Mouse (Mus musculus): ENCODE measurements at regions not wholly inside any gene's neighbourhood (a gene's known extent, or its start where the extent isn't known, plus 50 kb on each side); places are given as distances from the start of the nearest gene placed in this dataset.

DNA sequence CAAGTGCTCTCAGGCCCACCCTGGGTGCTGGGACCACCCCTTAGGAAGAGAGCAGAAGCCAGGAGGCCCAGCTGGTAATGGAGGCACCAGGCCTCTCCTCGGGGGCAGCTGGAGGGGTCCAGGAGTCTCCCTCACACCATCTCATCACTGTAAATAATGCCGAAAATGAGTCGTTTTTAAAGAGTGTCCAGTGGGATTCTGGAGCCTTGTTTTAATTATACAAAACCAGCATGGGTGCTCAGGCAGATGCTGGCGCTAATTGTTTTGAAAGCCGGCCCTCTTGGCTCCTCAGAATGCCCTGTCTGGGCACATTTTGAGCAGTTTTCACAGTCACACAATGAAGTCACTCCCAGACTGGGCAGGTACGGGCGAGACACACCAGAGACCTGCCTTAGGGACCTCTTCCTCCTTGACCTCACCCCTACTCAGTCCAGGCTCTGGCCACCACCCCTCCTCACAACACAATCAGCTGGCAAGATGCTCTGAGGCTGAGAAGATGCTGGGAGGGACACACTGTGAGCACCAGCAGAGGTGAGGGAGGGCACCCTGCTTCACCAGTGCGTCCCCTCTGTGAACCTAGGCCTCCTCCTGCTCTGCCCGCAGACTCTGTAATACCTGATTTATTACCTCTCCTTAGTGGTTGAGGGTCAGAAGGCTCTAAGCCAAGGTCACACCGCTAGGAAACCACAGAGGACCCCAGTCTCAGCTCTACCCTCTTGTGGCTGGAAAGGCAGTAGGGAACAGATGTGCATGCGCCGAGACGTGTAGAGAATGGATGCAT, 217.7 kb upstream of the Mvb12b start:
- H3K9ac ChIP-seq (ENCODE audit: low read depth, low read length, severe bottlenecking) = no peak overlapping the region
- no peaks in the 10 kb centered on the region for H3K9me3 ChIP-seq (ENCODE audit: control insufficient read depth, low read length)
- H3K4me3 ChIP-seq (replicated peaks; ENCODE audit: low read length) = no peak overlapping the region
- H3K4me2 ChIP-seq (replicated peaks; ENCODE audit: low read depth, low read length, severe bottlenecking) = no peak overlapping the region
- peaks cover 25% of the 10 kb centered on the region for H3K4me1 ChIP-seq (ENCODE audit: control insufficient read depth, insufficient read depth, low read length)
- peaks cover 13% of the 10 kb centered on the region; the same call in 1 of the 2 replicates for H3K27me3 ChIP-seq (ENCODE audit: control insufficient read depth, insufficient read depth, low read length)
- no peak for DNase-seq (ENCODE audit: low spot score)
- no peaks in the 10 kb centered on the region for H3K36me3 ChIP-seq (ENCODE audit: control insufficient read depth, insufficient read depth, low read length)
- 30% methylated on average over 13 of the region's 13 CpGs for WGBS
- no peak for TF ChIP-seq POLR2A (IDR thresholded peaks at IDR 0.05; ENCODE audit: borderline replicate concordance, extremely low read depth, insufficient read depth, insufficient read length)
- H3K27ac ChIP-seq (replicated peaks; ENCODE audit: low read depth, low read length) = no peak overlapping the region
- no peak for ATAC-seq (ENCODE audit: low FRiP score, low read depth)

- Histone ChIP-seq H3K36me3 (ENCODE audit: control insufficient read depth, insufficient read depth, low read length) (no peaks in the 10 kb centered on the region), H3K4me1 (ENCODE audit: control insufficient read depth, insufficient read depth, low read length) (0 out of 2 replicates have a peak, but pooled peaks cover 3% of the 10 kb centered on the region), H3K9me3 (ENCODE audit: control insufficient read depth, low read length) (no peaks in the 10 kb centered on the region), H3K9ac (ENCODE audit: low read depth, low read length, severe bottlenecking) (no peak overlapping the region), H3K27ac (replicated peaks; ENCODE audit: low read depth, low read length) (no peak overlapping the region), H3K4me2 (replicated peaks; ENCODE audit: low read depth, low read length, severe bottlenecking) (no peak overlapping the region), H3K27me3 (ENCODE audit: control insufficient read depth, insufficient read depth, low read length) (no peaks in the 10 kb centered on the region), H3K4me3 (replicated peaks; ENCODE audit: low read length) (no peak overlapping the region)
- TF ChIP-seq POLR2A (IDR thresholded peaks at IDR 0.05; ENCODE audit: borderline replicate concordance, extremely low read depth, insufficient read depth, insufficient read length) = no peak
- 56% methylated on average over 14 of the region's 14 CpGs for WGBS
- no peak for ATAC-seq (ENCODE audit: low FRiP score, low read depth)
- DNase-seq (ENCODE audit: low spot score) = no peak
These were observed 210.3 kb upstream of the Mvb12b start for GRCm38 (mm10) chr2:34098004-34098547.

- no peak for DNase-seq (ENCODE audit: low spot score)
- Histone ChIP-seq H3K4me2 (replicated peaks; ENCODE audit: low read depth, low read length, severe bottlenecking) (no peak overlapping the region), H3K36me3 (ENCODE audit: control insufficient read depth, insufficient read depth, low read length) (no peaks in the 10 kb centered on the region), H3K4me1 (ENCODE audit: control insufficient read depth, insufficient read depth, low read length) (0 out of 2 replicates have a peak, but pooled peaks cover 3% of the 10 kb centered on the region), H3K27me3 (ENCODE audit: control insufficient read depth, insufficient read depth, low read length) (no peaks in the 10 kb centered on the region), H3K4me3 (replicated peaks; ENCODE audit: low read length) (no peak overlapping the region), H3K9ac (ENCODE audit: low read depth, low read length, severe bottlenecking) (no peak overlapping the region), H3K9me3 (ENCODE audit: control insufficient read depth, low read length) (no peaks in the 10 kb centered on the region), H3K27ac (replicated peaks; ENCODE audit: low read depth, low read length) (no peak overlapping the region)
- ATAC-seq (ENCODE audit: low FRiP score, low read depth) = no peak
- no peak for TF ChIP-seq POLR2A (IDR thresholded peaks at IDR 0.05; ENCODE audit: borderline replicate concordance, extremely low read depth, insufficient read depth, insufficient read length)
These were observed 208.8 kb upstream of the Mvb12b start for GRCm38 (mm10) chr2:34096561-34096960.

DNA sequence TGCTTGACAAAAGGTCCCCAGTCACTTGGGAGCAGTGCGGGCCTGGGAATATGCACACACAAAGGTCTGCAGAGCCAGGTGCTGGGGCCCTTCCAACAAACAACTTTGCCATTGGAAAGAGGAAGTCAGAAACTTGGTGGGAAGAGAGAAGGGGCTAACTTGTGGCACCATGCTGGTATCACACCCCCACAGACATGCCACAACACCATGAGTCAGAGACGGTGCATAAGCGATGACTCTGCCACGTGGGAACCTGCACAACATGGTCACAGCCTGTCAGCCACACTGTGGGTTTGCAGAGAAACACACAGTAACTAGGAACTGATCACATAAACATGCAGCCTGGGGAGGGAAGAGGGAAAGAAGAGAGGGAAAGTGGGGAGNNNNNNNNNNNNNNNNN, 201.1 kb upstream of the Mvb12b start:
- Histone ChIP-seq H3K36me3 (ENCODE audit: control insufficient read depth, insufficient read depth, low read length) (no peaks in the 10 kb centered on the region), H3K27ac (replicated peaks; ENCODE audit: low read depth, low read length) (no peak overlapping the region), H3K4me1 (ENCODE audit: control insufficient read depth, insufficient read depth, low read length) (no peaks in the 10 kb centered on the region), H3K27me3 (ENCODE audit: control insufficient read depth, insufficient read depth, low read length) (no peaks in the 10 kb centered on the region), H3K4me2 (replicated peaks; ENCODE audit: low read depth, low read length, severe bottlenecking) (no peak overlapping the region), H3K9me3 (ENCODE audit: control insufficient read depth, low read length) (no peaks in the 10 kb centered on the region), H3K9ac (ENCODE audit: low read depth, low read length, severe bottlenecking) (no peak overlapping the region), H3K4me3 (replicated peaks; ENCODE audit: low read length) (no peak overlapping the region)
- 61% methylated on average over 4 of the region's 4 CpGs for WGBS
- no peak for TF ChIP-seq POLR2A (IDR thresholded peaks at IDR 0.05; ENCODE audit: borderline replicate concordance, extremely low read depth, insufficient read depth, insufficient read length)
- no peak for DNase-seq (ENCODE audit: low spot score)
- ATAC-seq (ENCODE audit: low FRiP score, low read depth) = no peak

DNA sequence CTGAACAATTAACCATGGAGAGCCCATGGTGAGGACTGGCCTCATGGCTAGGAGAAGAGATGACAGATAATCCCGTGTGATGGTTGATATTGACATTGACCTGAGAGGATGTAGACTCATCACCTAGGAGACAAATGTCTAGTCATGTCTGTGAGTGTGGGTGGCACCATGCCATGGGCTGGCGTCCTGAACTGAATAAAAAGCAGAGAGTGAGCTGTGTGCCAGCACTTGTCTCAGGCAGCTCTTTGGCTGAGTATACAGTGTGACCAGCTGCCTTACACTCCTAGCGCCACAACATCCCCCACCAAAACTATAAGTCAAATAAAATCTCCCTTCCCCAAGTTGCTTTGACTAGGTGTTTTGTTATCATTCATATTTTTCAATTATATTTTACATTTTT, 198.4 kb upstream of the Mvb12b start:
- WGBS = 86% methylated on average over 3 of the region's 3 CpGs
- no peak for DNase-seq (ENCODE audit: low spot score)

More for the DNA sequence above, 198.4 kb upstream of the Mvb12b start:
- H3K4me1 ChIP-seq (ENCODE audit: control insufficient read depth, insufficient read depth, low read length) = no peaks in the 10 kb centered on the region
- H3K9me3 ChIP-seq (ENCODE audit: control insufficient read depth, low read length) = no peaks in the 10 kb centered on the region
- no peak overlapping the region for H3K9ac ChIP-seq (ENCODE audit: low read depth, low read length, severe bottlenecking)
- H3K4me3 ChIP-seq (replicated peaks; ENCODE audit: low read length) = no peak overlapping the region
- no peak for TF ChIP-seq POLR2A (IDR thresholded peaks at IDR 0.05; ENCODE audit: borderline replicate concordance, extremely low read depth, insufficient read depth, insufficient read length)
- no peaks in the 10 kb centered on the region for H3K27me3 ChIP-seq (ENCODE audit: control insufficient read depth, insufficient read depth, low read length)
- H3K27ac ChIP-seq (replicated peaks; ENCODE audit: low read depth, low read length) = no peak overlapping the region
- ATAC-seq (ENCODE audit: low FRiP score, low read depth) = no peak
- no peaks in the 10 kb centered on the region for H3K36me3 ChIP-seq (ENCODE audit: control insufficient read depth, insufficient read depth, low read length)
- H3K4me2 ChIP-seq (replicated peaks; ENCODE audit: low read depth, low read length, severe bottlenecking) = no peak overlapping the region
